Comparison of ENCODE assay signal across 8 mouse cellular contexts in genomic region chr4:139380207-139380748, GRCm38 (mm10). TPM values are rescaled to one million over a fixed set of nuclear protein-coding genes. Genes with fewer than 3 reads are reported as not detected.
DNase-seq lines count a peak whose midpoint lies in the region; ATAC-seq lines count a peak whose summit lies in the region.

No protein-coding gene starts in this region.

- H3K36me3 ChIP-seq in intestine, embryonic 14.5 days (ENCODE audit: control insufficient read depth, insufficient read depth, low read length) = peaks cover 23% of the 10 kb centered on the region

- WGBS in intestine, embryonic 14.5 days = under 1% methylated on average over 54 of the region's 54 CpGs

- peak; percentile 100 for DNase-seq in adrenal gland, adult 18-20 months (ENCODE audit: low spot score in 2 of 2)
- peak; percentile 99 for DNase-seq in embryo, embryonic 11 days
- DNase-seq in gastrocnemius, postnatal 25 days = peak; percentile 99
- DNase-seq in intestine, embryonic 14.5 days (ENCODE audit: low spot score) = peak; percentile 100
- peak; percentile 100 for DNase-seq in left cerebral cortex, postnatal 14 days (ENCODE audit: low spot score in 2 of 2)
- peak; percentile 100 for DNase-seq in mesoderm, embryonic 11.5 days (ENCODE audit: low read depth, low spot score)
- DNase-seq in right cerebral cortex, postnatal 36 days (ENCODE audit: low spot score in 2 of 2) = peak; percentile 99
- peak; percentile 99 for DNase-seq in yolk sac, embryonic 10.5 days (ENCODE audit: low spot score)

- peak overlapping the region; percentile 87 for H3K4me3 ChIP-seq in intestine, embryonic 14.5 days (ENCODE audit: low read depth, low read length)

- ATAC-seq in intestine, embryonic 14.5 days (replicated peaks; ENCODE audit: low FRiP score, low TSS enrichment, low read depth) = peak; percentile 96

- H3K4me1 ChIP-seq in intestine, embryonic 14.5 days (replicated peaks; ENCODE audit: control insufficient read depth, insufficient read depth, low read length) = peaks cover 10% of the 10 kb centered on the region

- H3K4me2 ChIP-seq in intestine, embryonic 14.5 days (ENCODE audit: low read length) = peak overlapping the region; percentile 73

- H3K27ac ChIP-seq in intestine, embryonic 14.5 days (ENCODE audit: low read depth) = peak overlapping the region; percentile 82

- no peaks in the 10 kb centered on the region for H3K27me3 ChIP-seq in intestine, embryonic 14.5 days (replicated peaks; ENCODE audit: control insufficient read depth, insufficient read depth, low read length)

- peak overlapping the region; percentile 81 for H3K9ac ChIP-seq in intestine, embryonic 14.5 days (ENCODE audit: low read length)

- no peaks in the 10 kb centered on the region for H3K9me3 ChIP-seq in intestine, embryonic 14.5 days (ENCODE audit: control insufficient read depth, low read length)

- intact Hi-C loops in left cerebral cortex, postnatal 14 days (cut with DNase I) = no loop called here

RNA-seq across cellular contexts. Expression of gene Ubr4, which starts 27.9 kb away (rescaled TPM):
- 100 to 1,000 TPM; 137 to 144 TPM for total RNA-seq in adrenal gland, adult 18-20 months (2021)
- total RNA-seq in gastrocnemius, postnatal 25 days (2021) = 10 to 100 TPM; 79.0 to 90.6 TPM
- 72.0 and 76.6 TPM in 2 replicates for polyA plus RNA-seq in intestine, embryonic 14.5 days (2014; fragmentation: Nextera tagmentation; extraction: Ambion mirVana)
- 100 to 1,000 TPM; 158 to 164 TPM for total RNA-seq in left cerebral cortex, postnatal 14 days (2021)

RNA-seq across cellular contexts. Expression of gene Emc1, which starts 27.9 kb away (rescaled TPM):
- total RNA-seq in adrenal gland, adult 18-20 months (2021) = 10 to 100 TPM; 57.2 to 57.5 TPM
- total RNA-seq in gastrocnemius, postnatal 25 days (2021) = 10 to 100 TPM; 26.3 to 28.4 TPM
- polyA plus RNA-seq in intestine, embryonic 14.5 days (2014; fragmentation: Nextera tagmentation; extraction: Ambion mirVana) = 17.1 and 23.1 TPM in 2 replicates
- total RNA-seq in left cerebral cortex, postnatal 14 days (2021) = 10 to 100 TPM; 77.7 to 82.3 TPM

RNA-seq across cellular contexts. Expression of gene Mrto4, which starts 27.9 kb away (rescaled TPM):
- total RNA-seq in adrenal gland, adult 18-20 months (2021) = 10 to 100 TPM; 58.8 to 60.6 TPM
- 10 to 100 TPM; 32.7 to 33.3 TPM for total RNA-seq in gastrocnemius, postnatal 25 days (2021)
- 132 TPM in 2 replicates for polyA plus RNA-seq in intestine, embryonic 14.5 days (2014; fragmentation: Nextera tagmentation; extraction: Ambion mirVana)
- total RNA-seq in left cerebral cortex, postnatal 14 days (2021) = 10 to 100 TPM; 38.2 to 48.5 TPM

Comparison
In these comparisons a context has a peak if more than half of its experiments do, and no peak if none do; other contexts are left out.
1. Peak in every context shown above with its lines: DNase-seq, ATAC-seq, H3K4me3 ChIP-seq and H3K27ac ChIP-seq.